Mouse (Mus musculus): ENCODE results near the gene Dctn2.

DNA sequence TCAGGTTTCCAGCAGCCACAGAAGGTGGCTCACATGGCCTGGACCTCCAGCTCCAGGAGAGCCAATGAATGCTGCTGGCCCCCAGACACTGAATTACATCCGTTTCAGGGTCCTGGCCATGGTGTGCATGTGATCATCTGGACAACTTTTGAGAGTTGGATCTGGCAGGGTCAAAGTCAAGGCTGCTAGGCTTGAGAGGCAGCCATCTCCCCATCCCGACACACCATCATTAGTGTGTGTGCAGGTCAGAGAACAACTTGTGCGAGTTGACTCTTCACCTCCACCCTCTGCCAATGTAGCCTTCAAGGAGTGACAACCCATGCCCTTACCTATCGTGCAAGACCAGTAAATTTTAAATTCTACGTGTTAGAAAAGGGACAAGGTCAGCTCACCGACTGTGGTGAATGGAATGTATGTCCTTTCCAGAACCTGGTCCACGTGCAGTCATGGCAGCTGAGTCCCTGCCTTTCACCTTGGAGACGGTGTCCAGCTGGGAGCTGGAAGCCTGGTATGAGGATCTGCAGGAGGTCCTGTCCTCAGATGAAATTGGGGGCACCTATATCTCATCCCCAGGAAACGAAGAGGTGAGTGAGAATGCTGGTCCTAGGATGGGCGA, 28.8 kb downstream of the Dctn2 start:
- TF ChIP-seq TCF12 (IDR thresholded peaks at IDR 0.05; ENCODE audit: low read depth, low read length), result no peak
- no peak; the same call in 1 of the 2 replicates for TF ChIP-seq POLR2A (IDR thresholded peaks at IDR 0.05; ENCODE audit: low read depth, low read length)
- TF ChIP-seq CTCF (conservative IDR thresholded peaks at IDR 0.05 in 1 of 2, IDR thresholded peaks at IDR 0.05 in 1 of 2; ENCODE audit: low read depth in 2 of 2, low read length in 2 of 2), result no peak
- no peak for TF ChIP-seq MXI1 (IDR thresholded peaks at IDR 0.05; ENCODE audit: low read depth, low read length)
- TF ChIP-seq MAZ (IDR thresholded peaks at IDR 0.05; ENCODE audit: low read depth, low read length), result no peak
- TF ChIP-seq EP300 (IDR thresholded peaks at IDR 0.05; ENCODE audit: low read length), result no peak
- no peak for TF ChIP-seq USF1 (IDR thresholded peaks at IDR 0.05; ENCODE audit: low read depth, low read length)
- no peak for TF ChIP-seq NRF1 (IDR thresholded peaks at IDR 0.05; ENCODE audit: low read depth, low read length)
- TF ChIP-seq IRF4 (IDR thresholded peaks at IDR 0.05; ENCODE audit: low read depth, low read length), result no peak
